Mouse (Mus musculus) cerebellum, adult 9-11 months (tissue): ENCODE measurements around the gene Dna2.
"Not testable (repeated sequence)": the region's sequence is repeated elsewhere in the genome, so short reads cannot be mapped to it uniquely, and the experiment has no call there.

ENCODE experiments used
- DNase-seq: peaks from one replicate; pipeline ENCODE4 v3.0.0; 2022

Gene Dna2

GRCm38 (mm10) chr10:62946738-62947471 is at the start of gene Dna2:
Dna2 (plus strand) TSS chr10:62947026.
- peak; percentile 79 for DNase-seq

- no peak for DNase-seq
These were observed 49.4 kb upstream of the Dna2 start for GRCm38 (mm10) chr10:62897437-62897836.

- no peak for DNase-seq
These were observed 48.8 kb upstream of the Dna2 start for GRCm38 (mm10) chr10:62898061-62898460.

GRCm38 (mm10) chr10:62900144-62900543 is 46.7 kb upstream of the Dna2 start:
- no peak for DNase-seq

GRCm38 (mm10) chr10:62901826-62902225 is 45.0 kb upstream of the Dna2 start:
- DNase-seq: no peak

- DNase-seq: no peak
These were observed 44.0 kb upstream of the Dna2 start for GRCm38 (mm10) chr10:62902829-62903228.

GRCm38 (mm10) chr10:62906336-62906735 is 40.5 kb upstream of the Dna2 start:
- DNase-seq: no peak

- not testable (repeated sequence) for DNase-seq
These were observed 37.9 kb upstream of the Dna2 start, which contains the start of gene Tet1 for GRCm38 (mm10) chr10:62908896-62909295. Tet1 (minus strand) TSS chr10:62908996.

- no peak for DNase-seq
These were observed 35.7 kb upstream of the Dna2 start for GRCm38 (mm10) chr10:62911120-62911519.

GRCm38 (mm10) chr10:62918985-62919384 is 27.8 kb upstream of the Dna2 start:
- no peak for DNase-seq

GRCm38 (mm10) chr10:62919925-62920765 is 26.7 kb upstream of the Dna2 start, which contains the start of gene Slc25a16:
Slc25a16 (plus strand) TSS chr10:62920633.
- peak; percentile 94 for DNase-seq

- no peak for DNase-seq
These were observed 26.1 kb upstream of the Dna2 start for GRCm38 (mm10) chr10:62920766-62921156.

GRCm38 (mm10) chr10:62924096-62924635 is 22.7 kb upstream of the Dna2 start:
- no peak for DNase-seq

- DNase-seq: no peak
These were observed 14.4 kb upstream of the Dna2 start for GRCm38 (mm10) chr10:62932381-62932780.

- DNase-seq: no peak
These were observed 1.7 kb upstream of the Dna2 start for GRCm38 (mm10) chr10:62944975-62945580.

- no peak for DNase-seq
These were observed 1.7 kb downstream of the Dna2 start for GRCm38 (mm10) chr10:62948551-62948950.

- DNase-seq: peak; percentile 79
These were observed 17.1 kb downstream of the Dna2 start for GRCm38 (mm10) chr10:62963956-62964355.

GRCm38 (mm10) chr10:62965796-62966195 is 19.0 kb downstream of the Dna2 start:
- DNase-seq: no peak

- DNase-seq: no peak
These were observed 19.5 kb downstream of the Dna2 start for GRCm38 (mm10) chr10:62966291-62966690.

GRCm38 (mm10) chr10:62971821-62972220 is 25.0 kb downstream of the Dna2 start:
- peak; percentile 49 for DNase-seq

GRCm38 (mm10) chr10:62979667-62980038 is 32.8 kb downstream of the Dna2 start:
- DNase-seq: no peak

GRCm38 (mm10) chr10:62980039-62980954 is 33.5 kb downstream of the Dna2 start, which contains the start of gene Rufy2:
Rufy2 (plus strand) TSS chr10:62980223.
- DNase-seq: peak; percentile 95
